Mouse (Mus musculus) natural killer cell, adult 2 months (primary cell): ENCODE measurements at regions not wholly inside any gene's neighbourhood (a gene's known extent, or its start where the extent isn't known, plus 50 kb on each side); places are given as distances from the start of the nearest gene placed in this dataset.
"Not testable (repeated sequence)": the region's sequence is repeated elsewhere in the genome, so short reads cannot be mapped to it uniquely, and the experiment has no call there.

Experiments used
- DNase-seq, 2 experiments: peaks; one replicate each; pipeline ENCODE4 v3.0.0; 2022; ENCODE audit warnings: low spot score in 2 of 2

GRCm38 (mm10) chr10:111592416-111593149 lies 86.5 kb downstream of the Phlda1 start:
- no peak for DNase-seq

DNA sequence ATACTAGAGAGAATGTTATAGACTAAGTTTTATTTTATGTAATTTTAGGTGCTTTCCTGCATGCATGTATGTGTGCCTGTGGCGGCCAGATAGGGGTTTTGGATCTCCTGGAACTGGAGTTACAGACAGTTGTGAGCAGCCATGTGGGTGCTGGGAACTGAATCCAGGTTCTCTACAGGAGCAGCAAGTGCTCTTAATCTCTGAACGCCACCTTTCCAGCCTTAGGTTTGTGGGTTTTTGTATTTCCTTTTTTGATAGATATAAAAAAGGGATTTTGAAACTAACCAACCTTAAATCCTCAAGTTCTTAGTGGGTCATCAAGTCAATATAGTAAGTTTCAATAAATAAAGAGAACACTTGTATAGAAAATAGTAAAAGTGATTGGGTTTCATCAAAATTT lies 87.2 kb downstream of the Phlda1 start:
- DNase-seq = no peak

DNA sequence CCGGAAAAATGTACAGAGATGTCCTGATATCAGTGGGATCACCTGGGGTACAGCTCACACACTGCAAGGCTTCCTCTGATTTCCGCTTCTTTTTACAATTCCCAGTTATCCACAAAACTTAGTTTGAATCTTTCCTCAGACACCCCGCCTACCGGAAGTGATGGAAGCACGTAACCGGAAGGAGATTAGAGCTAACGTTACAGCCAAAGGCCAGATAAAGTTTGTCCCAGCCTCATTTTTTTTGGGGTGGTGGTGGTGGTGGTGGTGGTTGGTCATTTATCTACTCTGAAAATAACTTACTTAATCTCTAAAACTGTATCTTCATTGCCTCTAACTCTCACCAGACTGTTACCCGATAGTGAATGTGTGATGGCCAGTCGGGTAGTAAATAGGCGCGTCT lies 88.1 kb downstream of the Phlda1 start:
- DNase-seq = no peak

GRCm38 (mm10) chr10:111594651-111595050 lies 88.6 kb downstream of the Phlda1 start:
- no peak for DNase-seq

DNA sequence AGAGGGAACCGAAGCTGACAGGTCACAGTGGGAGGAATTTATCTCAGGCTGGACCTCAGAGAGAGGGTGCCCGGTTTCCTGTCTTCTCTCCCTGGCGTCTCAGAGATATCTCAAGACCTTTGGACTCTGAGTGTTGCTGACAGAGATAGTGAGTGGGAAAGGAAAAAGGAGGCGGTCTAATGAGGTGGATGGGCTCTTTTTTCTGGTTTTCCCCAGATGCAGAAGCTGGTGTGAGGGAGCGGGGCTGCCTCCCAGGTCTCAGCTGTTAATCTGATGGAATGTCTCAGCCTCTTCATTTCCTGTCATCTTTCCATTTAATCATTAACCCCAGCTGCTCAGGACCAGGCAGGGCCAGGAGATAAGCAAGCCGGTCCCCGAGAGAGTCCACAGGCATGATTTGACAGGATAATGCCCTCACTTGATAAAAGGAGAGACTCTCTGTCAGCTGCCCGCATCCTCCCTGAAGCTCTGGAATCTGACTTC lies 89.5 kb downstream of the Phlda1 start:
- no peak for DNase-seq

DNA sequence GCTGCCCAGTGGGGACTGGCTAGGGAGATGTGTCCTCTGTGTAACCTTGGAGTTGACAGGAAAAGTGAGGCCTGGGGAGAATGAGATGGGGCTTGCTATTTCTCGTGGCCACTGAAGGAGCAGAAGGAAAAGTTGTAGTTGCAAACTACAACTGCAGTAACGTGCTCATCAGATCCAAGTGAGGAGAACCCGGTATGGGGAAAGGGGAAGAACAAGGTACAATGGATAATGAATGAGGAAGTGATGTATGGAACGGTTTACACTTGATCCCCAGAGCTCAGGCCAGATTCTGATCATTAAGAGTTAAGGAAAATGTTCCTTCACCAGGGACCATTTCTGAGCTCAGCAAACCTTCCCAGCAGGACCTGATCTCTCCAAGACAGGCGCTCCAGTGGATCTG lies 92.6 kb downstream of the Phlda1 start:
- DNase-seq = no peak

DNA sequence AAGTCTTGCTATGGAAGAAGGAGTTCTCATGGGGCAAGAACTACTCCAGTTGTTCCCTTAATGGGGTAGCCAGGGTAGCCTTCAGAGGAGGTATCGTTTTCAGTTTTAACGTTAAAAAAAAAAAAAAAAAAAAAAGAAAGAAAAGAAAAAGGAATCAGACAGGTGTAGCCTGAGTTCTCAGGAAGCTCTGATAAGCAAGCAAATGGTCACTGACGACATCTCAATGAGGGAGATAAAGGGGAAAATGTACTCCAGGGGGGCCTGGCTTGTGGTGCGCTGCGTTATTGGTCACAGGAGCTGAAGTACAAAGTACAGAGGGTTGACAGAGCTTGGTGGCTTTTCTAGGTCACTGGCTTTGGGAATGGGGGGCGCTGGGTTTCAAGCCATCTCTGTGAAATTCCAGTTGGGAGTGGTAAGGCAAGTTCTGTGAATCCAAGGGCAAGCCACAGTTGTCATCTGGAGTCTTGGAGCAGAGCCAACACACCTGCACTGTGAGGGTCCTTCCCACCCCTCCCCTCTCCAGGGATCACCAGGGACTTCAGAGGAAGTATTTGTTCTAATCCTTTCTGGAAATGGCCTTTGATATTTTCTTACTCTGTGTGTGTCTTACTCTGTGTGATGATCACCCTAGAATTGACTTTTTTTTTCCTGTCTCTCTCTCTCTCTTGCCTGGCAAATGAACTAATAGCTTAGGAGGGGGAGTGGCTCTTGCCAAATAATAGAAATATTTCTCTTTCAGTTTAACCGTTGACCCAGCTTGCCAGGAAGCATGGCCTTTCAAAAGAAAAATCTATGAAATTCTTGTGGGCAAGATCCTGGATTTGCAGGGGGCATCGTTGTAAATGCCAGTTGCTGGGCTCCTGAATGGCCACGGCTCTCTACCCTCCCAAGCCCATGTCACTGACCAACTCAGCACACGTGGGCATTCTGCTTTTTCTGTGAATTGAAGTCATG lies 93.5 kb downstream of the Phlda1 start:
- DNase-seq = no peak

DNA sequence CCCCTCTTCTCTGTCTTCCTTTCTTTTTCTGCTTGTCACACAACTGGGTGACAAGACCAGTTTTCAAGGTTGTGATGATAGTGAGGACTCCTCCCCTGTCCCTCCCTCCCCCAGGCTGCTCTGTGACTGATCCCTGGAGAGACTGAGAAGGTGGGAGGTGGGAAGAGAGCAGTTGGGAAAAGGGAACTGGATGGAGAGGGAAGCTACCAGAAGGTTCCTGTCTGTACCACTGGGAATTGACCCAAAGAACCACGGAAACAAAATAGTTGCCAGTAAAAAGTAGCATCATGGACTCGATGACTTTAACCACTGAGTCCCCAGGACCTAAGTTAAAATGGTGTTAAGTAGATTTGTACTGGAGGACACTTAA lies 94.2 kb downstream of the Phlda1 start:
- no peak for DNase-seq

- no peak for DNase-seq
Measured at GRCm38 (mm10) chr10:111600677-111601099, 94.6 kb downstream of the Phlda1 start.

- no peak for DNase-seq
Measured at GRCm38 (mm10) chr10:111603166-111603565, 97.1 kb downstream of the Phlda1 start.

DNA sequence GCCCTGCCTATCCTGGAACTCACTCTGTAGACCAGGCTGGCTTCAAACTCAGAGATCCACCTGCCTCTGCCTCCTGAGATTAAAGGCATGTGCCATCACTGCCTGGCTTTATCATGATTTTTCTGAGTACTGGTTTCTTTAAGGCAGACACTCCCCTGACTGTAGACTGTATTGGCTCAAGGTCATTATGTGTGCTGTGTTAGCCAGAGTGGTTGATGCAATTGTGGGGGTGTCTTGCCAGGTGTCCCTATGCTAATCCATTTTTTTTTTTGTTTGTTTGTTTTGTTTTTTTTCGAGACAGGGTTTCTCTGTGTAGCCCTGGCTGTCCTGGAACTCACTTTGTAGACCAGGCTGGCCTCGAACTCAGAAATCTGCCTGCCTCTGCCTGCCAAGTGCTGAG lies 101.3 kb downstream of the Phlda1 start:
- not testable (repeated sequence) for DNase-seq

- no peak for DNase-seq
Measured at GRCm38 (mm10) chr10:111608385-111609093, 102.5 kb downstream of the Phlda1 start.

- no peak for DNase-seq
Measured at GRCm38 (mm10) chr10:111609889-111610288, 103.8 kb downstream of the Phlda1 start.

DNA sequence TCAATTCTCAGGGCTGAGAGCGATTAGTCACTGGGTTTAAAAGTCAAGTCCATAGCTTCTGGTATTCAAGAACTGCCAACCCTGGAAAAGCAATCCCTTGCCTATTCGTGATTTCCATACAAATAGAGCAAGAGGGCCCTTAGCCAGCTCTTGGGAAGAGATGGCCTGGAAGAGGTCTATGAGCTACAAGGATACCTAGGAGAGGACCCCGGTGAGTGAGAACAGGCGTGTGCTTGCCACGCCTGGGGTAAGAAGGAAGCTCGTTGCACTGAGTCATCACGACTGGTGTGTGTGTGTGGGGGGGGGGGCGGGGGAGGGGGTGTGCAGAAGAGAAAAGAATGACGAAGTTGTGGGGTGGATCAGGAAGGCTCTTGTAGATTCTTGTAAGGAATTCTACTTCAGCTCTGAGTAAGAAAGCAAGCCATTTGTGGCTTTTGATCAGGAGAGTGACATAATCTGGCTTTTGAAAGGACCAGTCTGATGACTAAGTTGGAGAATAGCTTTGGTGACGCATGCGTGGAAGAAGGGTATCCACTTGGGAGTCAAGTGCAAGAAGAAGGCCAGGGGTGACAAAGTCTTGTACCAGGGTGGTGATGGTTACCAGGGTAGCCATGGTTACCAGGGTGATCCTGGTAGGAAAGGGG lies 113.7 kb downstream of the Phlda1 start:
- DNase-seq = no peak

- DNase-seq = no peak
Measured at GRCm38 (mm10) chr10:111620927-111621676, 115.0 kb downstream of the Phlda1 start.

GRCm38 (mm10) chr10:111622789-111623188 lies 116.7 kb downstream of the Phlda1 start:
- DNase-seq = no peak

DNA sequence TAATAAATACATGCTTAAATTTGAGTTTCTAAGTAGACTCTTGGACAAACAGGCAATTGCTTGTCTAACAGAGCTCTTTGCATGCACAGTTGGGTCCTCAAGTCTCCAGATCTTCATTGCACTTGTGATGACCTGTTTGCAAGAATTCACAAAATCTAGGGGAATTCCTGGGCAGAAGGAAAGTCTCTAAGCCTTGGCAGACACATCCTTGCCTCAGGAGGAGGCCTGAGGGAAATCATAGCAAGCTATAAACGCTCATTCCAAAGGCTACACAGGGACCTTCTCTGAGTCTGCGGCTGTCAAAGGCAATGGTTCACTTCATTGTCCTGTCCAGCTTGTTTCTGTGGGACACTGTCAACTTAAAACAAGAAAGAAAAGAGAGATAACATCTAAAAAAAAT lies 117.9 kb downstream of the Phlda1 start:
- no peak for DNase-seq

DNA sequence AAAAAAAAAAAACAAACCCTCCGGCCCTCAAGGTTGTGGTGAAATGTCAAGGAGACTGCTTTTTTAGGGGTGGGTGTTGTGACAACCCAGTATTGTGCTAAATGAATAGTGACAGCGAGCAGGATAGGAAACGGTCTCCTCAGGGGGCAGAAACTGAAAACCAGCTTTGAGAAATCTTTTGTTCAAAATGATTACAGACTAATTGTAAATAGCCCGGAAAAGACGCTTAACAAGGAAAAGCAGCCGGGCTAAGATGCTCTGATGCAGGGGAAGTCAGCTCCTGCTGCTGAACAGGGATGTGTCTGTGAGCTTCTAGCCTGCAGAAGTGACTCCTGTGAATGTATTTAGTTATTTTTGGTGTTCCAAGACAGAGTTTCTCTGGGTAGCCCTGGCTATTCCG lies 118.5 kb downstream of the Phlda1 start:
- DNase-seq = no peak

GRCm38 (mm10) chr10:111625573-111625972 lies 119.5 kb downstream of the Phlda1 start:
- no peak for DNase-seq

DNA sequence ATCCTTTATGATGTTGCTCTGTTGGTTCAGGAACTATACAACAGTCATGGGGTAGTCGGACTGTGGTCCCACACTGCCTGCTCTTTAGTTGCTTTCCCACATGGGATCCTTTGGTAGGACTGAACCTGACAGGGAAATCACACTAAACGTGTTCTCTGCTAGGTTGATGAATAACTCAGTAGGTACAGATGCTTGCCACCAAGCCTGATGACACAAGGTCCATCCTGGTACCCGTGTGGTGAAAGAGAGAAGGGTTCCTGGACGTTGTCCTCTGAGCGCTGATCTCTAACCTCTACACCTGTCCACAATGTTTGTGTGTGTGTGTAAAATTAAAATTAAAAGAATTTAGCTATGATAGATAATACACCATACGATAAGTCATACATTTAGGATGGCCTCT lies 119.9 kb downstream of the Phlda1 start:
- no peak for DNase-seq

DNA sequence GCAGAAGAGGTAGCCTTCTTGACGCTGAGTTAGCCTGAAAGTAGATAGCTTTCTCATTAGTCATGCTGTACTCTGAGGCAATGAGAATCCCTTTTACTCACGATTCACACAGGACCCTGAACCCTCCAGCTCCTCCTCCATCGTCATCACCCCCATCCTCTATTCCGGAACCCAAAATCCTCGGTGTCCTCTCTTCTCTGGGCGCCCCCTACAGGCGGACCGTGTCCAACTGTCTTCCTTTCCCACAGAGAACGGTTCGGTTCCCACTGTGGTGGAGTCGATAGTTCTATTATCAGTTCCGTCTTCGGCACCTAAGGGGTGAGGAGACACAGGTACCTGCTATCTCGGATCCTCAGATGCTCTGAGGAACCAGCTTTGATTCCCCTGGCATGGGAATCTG lies 130.2 kb downstream of the Phlda1 start:
- DNase-seq = peak in 1 of 2 experiments; percentile 21
